Mouse (Mus musculus) hindbrain, embryonic 10.5 days (tissue): ENCODE measurements at regions not wholly inside any gene's neighbourhood (a gene's known extent, or its start where the extent isn't known, plus 50 kb on each side); places are given as distances from the start of the nearest gene placed in this dataset.
A peak's percentile ranks its signal among the peaks of the same experiment; 100 is the strongest.

Experiments
- DNase-seq: peaks from one replicate; pipeline ENCODE4 v3.0.0-alpha.2; 2017; ENCODE audit warnings: low spot score
- H3K27ac ChIP-seq: fragments of 300-500 bp; sonication (generic); 2 replicates; pipeline ENCODE4 v1.5.1; 2016; ENCODE audit warnings: mild to moderate bottlenecking, moderate library complexity
- H3K27me3 ChIP-seq: fragments of 300-500 bp; sonication (generic); 2 replicates; pipeline ENCODE4 v1.6.1; 2016; ENCODE audit warnings: mild to moderate bottlenecking; ENCODE audit not compliant: poor library complexity, insufficient read depth, severe bottlenecking
- H3K36me3 ChIP-seq: fragments of 300-500 bp; sonication (generic); 2 replicates; pipeline ENCODE4 v1.6.1; 2016; ENCODE audit warnings: mild to moderate bottlenecking, moderate library complexity
- H3K4me1 ChIP-seq: fragments of 300-500 bp; sonication (generic); replicated peaks from 2 replicates; pipeline ENCODE4 v1.6.1; 2016; ENCODE audit warnings: mild to moderate bottlenecking
- H3K4me3 ChIP-seq: fragments of 300-500 bp; sonication (generic); 2 replicates; pipeline ENCODE4 v1.5.1; 2016; ENCODE audit warnings: mild to moderate bottlenecking, moderate library complexity
- H3K9me3 ChIP-seq: fragments of 300-500 bp; sonication (generic); 2 replicates; pipeline ENCODE4 v1.6.1; 2016; ENCODE audit warnings: mild to moderate bottlenecking, moderate library complexity
- WGBS: fragments of 180-500 bp; shearing (Covaris S2); methylation state at CpG from one replicate; pipeline ENCODE4 v1.1.7; 2016; 5-methylcytosine and 5-hydroxymethylcytosine counted together

GRCm38 (mm10) chr6:144870949-144871348 lies 89.2 kb upstream of the Sox5 start:
- Histone ChIP-seq H3K4me1 (peaks cover 17% of the 10 kb centered on the region), H3K27me3 (no peaks in the 10 kb centered on the region), H3K27ac (no peak overlapping the region), H3K4me3 (no peak overlapping the region), H3K36me3 (no peaks in the 10 kb centered on the region), H3K9me3 (0 out of 2 replicates have a peak, but pooled peaks cover 4% of the 10 kb centered on the region)
- WGBS = 95% methylated on average over 8 of the region's 8 CpGs
- no peak for DNase-seq

GRCm38 (mm10) chr6:144867333-144867732 lies 85.6 kb upstream of the Sox5 start:
- no peak for DNase-seq

GRCm38 (mm10) chr6:144864026-144864425 lies 82.2 kb upstream of the Sox5 start:
- no peak for DNase-seq
- Histone ChIP-seq H3K9me3 (no peaks in the 10 kb centered on the region), H3K4me3 (no peak overlapping the region), H3K27me3 (no peaks in the 10 kb centered on the region), H3K4me1 (peaks cover 20% of the 10 kb centered on the region), H3K36me3 (no peaks in the 10 kb centered on the region), H3K27ac (no peak overlapping the region)
- 88% methylated on average over 6 of the region's 6 CpGs for WGBS

More at GRCm38 (mm10) chr6:144867333-144867732, 85.6 kb upstream of the Sox5 start:
- no peak overlapping the region for H3K4me3 ChIP-seq
- H3K27me3 ChIP-seq = no peaks in the 10 kb centered on the region
- H3K9me3 ChIP-seq = 0 out of 2 replicates have a peak, but pooled peaks cover 4% of the 10 kb centered on the region
- H3K27ac ChIP-seq = peak overlapping the region; percentile 54
- H3K4me1 ChIP-seq = peaks cover 13% of the 10 kb centered on the region
- H3K36me3 ChIP-seq = no peaks in the 10 kb centered on the region
- WGBS = 59% methylated on average over 9 of the region's 9 CpGs

GRCm38 (mm10) chr6:144863430-144863994 lies 81.7 kb upstream of the Sox5 start:
- Histone ChIP-seq H3K4me3 (no peak overlapping the region), H3K27ac (no peak overlapping the region), H3K9me3 (no peaks in the 10 kb centered on the region), H3K36me3 (no peaks in the 10 kb centered on the region), H3K27me3 (no peaks in the 10 kb centered on the region), H3K4me1 (peaks cover 20% of the 10 kb centered on the region)
- DNase-seq = no peak
- WGBS = 89% methylated on average over 3 of the region's 3 CpGs

- no peaks in the 10 kb centered on the region for H3K27me3 ChIP-seq
- H3K27ac ChIP-seq = no peak overlapping the region
- no peaks in the 10 kb centered on the region for H3K4me1 ChIP-seq
- H3K9me3 ChIP-seq = no peaks in the 10 kb centered on the region
- WGBS = 68% methylated on average over 3 of the region's 3 CpGs
- no peak for DNase-seq
- H3K4me3 ChIP-seq = no peak overlapping the region
- no peaks in the 10 kb centered on the region for H3K36me3 ChIP-seq
Observed at GRCm38 (mm10) chr6:144841510-144841909, 59.7 kb upstream of the Sox5 start.

GRCm38 (mm10) chr6:144839383-144839782 lies 57.6 kb upstream of the Sox5 start:
- H3K27ac ChIP-seq = no peak overlapping the region
- H3K4me3 ChIP-seq = no peak overlapping the region
- no peaks in the 10 kb centered on the region for H3K9me3 ChIP-seq
- peaks cover 8% of the 10 kb centered on the region for H3K4me1 ChIP-seq
- 94% methylated on average over 1 of the region's 1 CpGs for WGBS
- H3K36me3 ChIP-seq = no peaks in the 10 kb centered on the region
- no peak for DNase-seq
- no peaks in the 10 kb centered on the region for H3K27me3 ChIP-seq

- H3K36me3 ChIP-seq = no peaks in the 10 kb centered on the region
- H3K4me1 ChIP-seq = peaks cover 13% of the 10 kb centered on the region
- peak overlapping the region; percentile 77 for H3K27ac ChIP-seq
- peak overlapping the region; percentile 9; the same call in 1 of the 2 replicates for H3K4me3 ChIP-seq
- H3K27me3 ChIP-seq = no peaks in the 10 kb centered on the region
- WGBS = 30% methylated on average over 19 of the region's 19 CpGs
- DNase-seq = peak; percentile 48
- no peaks in the 10 kb centered on the region for H3K9me3 ChIP-seq
Observed at GRCm38 (mm10) chr6:144834323-144835183, 52.8 kb upstream of the Sox5 start.
